Mouse (Mus musculus): ENCODE data around the gene Mcoln1. TPM values are rescaled to one million over a fixed set of nuclear protein-coding genes. Genes with fewer than 3 reads are reported as not detected.

The Mcoln1 gene
- total RNA-seq, 1 experiment from 2014 or later, result 26.1 TPM

DNA sequence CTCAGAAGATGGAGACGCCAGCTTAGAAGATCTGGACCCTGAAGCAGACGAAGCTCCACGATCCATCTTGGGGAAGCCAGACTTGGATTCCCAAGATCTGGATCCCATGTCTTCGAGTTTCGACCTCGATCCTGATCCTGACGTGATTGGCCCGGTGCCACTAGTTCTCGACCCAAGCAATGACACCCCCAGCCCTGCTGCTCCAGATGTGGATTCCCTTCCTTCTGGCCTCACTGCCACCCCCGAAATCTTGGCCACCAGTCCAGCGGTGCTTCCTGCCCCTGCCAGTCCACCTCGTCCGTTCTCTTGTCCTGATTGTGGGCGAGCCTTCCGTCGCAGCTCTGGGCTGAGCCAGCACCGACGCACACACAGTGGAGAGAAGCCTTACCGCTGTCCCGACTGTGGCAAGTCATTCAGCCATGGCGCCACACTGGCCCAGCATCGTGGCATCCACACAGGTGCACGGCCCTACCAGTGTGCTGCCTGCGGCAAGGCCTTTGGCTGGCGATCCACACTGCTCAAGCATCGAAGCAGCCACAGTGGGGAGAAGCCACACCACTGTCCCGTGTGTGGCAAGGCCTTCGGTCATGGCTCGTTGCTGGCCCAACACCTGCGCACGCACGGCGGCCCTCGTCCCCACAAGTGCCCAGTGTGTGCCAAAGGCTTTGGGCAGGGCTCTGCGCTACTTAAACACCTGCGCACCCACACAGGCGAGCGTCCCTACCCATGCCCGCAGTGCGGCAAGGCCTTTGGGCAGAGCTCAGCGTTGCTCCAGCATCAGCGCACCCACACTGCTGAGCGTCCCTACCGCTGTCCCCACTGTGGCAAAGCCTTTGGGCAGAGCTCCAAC, 4.5 kb upstream of the Mcoln1 start:
- ATAC-seq (replicated peaks; ENCODE audit: low read depth, poor library complexity, severe bottlenecking), result no peak

DNA sequence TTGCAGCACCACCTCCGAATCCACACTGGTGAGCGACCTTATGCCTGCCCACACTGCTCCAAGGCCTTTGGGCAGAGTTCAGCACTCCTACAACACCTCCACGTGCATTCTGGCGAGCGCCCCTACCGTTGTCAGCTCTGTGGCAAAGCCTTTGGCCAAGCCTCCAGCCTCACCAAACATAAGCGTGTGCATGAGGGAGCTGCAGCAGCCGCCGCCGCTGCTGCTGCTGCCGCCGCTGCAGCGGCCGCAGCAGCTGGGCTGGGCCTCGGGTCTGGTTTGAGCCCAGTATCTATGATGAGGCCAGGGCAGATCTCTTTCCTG, 3.9 kb upstream of the Mcoln1 start:
- ATAC-seq (replicated peaks; ENCODE audit: low read depth, poor library complexity, severe bottlenecking), result no peak

DNA sequence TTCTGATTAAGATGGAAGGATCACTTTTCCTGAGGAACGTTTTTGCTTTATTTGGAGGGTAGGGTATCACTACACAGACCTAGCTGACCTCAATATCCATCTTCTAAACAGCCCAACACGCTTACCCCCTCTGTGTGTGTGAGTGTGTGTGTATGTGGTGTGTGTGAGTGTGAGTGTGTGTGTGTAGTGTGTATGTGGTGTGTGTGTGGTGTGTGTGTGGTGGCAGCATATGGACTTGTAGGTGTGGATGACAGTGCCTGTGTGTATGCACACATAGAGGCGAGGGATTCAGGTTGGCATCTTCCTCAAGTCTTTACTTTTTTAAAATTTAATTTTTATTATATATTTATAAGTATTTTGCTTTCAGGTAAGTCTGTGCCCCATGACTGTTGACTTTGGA, 1.7 kb upstream of the Mcoln1 start:
- ATAC-seq (replicated peaks; ENCODE audit: low read depth, poor library complexity, severe bottlenecking), result no peak

DNA sequence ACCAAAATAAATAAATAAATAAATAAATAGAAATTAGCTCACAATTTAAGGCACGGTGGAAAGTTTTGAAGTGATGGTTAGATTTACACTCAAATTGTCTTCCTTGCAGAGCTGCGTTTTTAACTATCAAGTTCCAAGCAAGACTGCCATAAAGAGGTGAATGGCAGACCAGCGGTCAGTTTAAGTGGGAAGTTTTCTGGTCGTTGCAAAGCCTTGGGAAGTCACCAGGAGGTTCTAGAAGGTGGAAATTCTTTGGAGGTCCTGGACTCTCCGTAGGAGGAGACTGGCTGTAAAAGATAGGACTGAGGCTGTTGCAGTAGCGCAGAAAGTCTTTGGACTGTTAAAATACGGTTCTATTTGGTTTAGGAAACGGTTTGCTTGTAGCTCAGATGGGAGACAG, 506 bp upstream of the Mcoln1 start:
- ATAC-seq (replicated peaks; ENCODE audit: low read depth, poor library complexity, severe bottlenecking), result peak; percentile 20

DNA sequence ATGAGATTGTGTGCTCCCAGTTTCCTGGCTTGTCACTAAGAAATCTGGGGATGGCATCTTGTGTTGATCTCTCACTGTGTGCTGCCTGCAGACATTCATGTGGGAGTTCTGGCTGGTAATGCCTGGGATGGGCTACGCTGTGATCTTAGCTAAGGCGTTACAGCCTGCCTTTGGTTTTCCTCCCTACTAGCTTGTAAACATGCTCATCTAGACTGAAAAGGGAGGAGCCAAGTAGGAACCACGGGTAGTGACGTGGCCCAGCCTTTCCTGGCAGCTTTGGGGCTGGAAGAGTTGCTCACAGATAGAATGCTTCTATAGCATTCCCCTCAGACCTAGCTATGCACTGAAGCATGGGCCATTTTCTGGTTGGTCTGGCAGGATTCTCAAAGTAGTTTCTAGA, 2.0 kb downstream of the Mcoln1 start:
- ATAC-seq (replicated peaks; ENCODE audit: low read depth, poor library complexity, severe bottlenecking), result no peak

DNA sequence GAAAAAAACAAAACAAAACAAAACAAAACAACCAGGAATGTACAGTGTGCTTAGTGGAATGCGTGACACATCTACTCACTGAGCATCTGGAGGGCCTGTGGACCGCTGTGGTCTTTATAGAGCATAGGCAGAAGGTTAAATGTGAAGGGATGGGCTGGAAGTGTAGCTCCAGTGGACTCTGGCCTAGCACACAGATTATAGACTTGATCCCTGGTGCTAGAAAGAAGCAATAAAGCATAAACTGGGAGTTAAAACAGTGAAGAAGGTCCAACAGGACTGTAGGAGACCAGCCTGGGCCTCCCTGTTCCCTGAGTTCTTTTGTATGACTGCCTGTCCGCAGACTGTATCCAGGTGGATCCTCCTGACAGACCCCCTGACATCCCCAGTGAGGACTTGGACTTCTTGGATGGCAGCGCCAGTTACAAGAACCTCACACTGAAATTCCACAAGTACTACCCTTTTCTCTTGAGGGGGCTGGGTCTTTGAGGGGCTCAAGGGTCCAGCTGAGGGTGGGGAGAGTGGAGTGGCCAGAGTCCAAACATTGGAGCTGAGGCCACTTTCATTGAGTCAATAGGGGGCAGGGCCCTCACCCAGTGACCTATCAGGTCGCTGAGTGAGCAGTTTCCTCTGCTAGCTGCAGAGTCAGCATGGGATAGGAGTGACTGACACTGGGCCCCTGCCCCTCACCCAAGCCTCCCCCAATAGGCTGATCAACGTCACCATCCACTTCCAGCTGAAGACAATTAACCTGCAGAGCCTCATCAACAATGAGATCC, 7.9 kb downstream of the Mcoln1 start:
- ATAC-seq (replicated peaks; ENCODE audit: low read depth, poor library complexity, severe bottlenecking), result no peak

DNA sequence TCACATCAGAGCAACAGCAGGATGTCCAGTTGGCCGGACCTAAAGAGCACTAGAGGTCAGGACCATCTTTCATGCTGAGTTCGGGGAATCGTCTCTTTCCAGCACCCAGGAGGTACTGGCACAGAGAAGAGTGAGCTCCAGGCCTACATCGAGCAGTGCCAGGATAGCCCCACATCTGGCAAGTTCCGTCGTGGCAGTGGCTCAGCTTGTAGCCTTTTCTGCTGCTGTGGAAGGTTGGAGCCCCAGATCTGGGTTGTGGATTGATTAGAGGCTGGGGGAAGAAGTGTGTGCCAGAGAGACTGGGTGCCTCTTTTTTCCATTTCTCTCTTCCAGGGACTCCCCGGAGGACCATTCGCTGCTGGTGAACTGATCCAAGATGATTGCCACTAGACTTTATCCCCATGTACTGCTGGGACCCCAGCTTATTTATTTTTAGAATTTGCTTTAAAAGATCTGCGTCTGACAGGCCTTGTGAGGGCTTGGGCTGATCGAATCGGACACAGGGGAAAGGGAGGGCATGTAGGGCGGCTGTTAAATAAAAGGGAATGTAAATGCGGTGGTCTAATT, 14.5 kb downstream of the Mcoln1 start:
- no peak for ATAC-seq (replicated peaks; ENCODE audit: low read depth, poor library complexity, severe bottlenecking)

DNA sequence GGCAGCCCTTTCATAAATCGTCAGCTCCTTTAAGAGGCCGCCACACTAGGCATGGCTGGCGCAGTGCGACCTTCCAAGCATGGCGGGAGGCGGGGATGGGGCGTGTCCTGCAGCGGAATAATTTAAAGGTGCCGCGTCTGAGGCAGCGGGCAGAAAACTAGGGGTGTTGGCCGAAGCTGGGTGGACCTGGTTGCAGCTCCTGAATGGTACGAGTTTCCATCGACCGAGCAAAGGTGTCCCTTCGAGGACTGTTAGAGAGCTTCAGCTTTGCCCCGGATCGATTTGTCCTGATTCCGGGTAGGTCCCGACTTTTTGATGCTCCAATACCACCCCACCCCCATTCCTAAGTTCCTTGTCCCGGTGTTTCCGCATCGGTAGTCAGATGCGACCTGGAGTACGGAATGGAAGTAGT, 15.0 kb downstream of the Mcoln1 start, which contains the start of gene Pnpla6:
Gene Pnpla6 (plus strand): TSS at position 125 of the 412 bp plus-strand sequence.
- ATAC-seq (replicated peaks; ENCODE audit: low read depth, poor library complexity, severe bottlenecking), result peak; percentile 70

DNA sequence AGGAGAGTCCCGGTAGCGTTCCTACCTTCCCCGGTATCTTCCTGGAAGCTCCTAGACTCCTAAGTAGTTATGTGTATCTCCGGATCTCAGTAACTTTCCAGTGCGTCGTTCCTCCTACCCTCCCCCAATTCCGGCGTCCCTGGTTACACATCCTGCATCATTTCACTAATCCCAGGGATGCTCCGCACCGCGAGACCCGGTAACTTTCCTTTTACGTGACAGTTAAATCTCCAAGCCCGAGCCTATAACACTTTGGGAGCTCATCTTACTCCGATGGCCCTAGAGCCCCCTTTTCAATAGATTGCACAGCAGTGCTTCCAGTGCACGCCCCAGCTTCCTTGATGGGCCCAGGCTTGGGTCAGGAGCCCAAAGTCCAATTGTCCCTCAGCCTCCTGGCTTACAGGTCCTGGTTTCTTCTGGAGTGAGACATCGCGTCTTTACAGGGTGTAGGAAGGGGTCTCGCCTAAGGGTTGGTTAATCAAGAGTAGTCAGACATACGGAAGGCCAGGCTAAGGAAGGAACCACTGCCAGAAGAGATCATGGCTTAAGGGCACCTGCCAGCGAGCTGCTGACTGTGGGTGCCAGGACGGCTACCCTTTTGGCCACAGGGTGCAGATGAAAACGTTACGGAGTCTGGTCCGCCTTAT, 15.6 kb downstream of the Mcoln1 start:
- peak; percentile 6 for ATAC-seq (replicated peaks; ENCODE audit: low read depth, poor library complexity, severe bottlenecking)

DNA sequence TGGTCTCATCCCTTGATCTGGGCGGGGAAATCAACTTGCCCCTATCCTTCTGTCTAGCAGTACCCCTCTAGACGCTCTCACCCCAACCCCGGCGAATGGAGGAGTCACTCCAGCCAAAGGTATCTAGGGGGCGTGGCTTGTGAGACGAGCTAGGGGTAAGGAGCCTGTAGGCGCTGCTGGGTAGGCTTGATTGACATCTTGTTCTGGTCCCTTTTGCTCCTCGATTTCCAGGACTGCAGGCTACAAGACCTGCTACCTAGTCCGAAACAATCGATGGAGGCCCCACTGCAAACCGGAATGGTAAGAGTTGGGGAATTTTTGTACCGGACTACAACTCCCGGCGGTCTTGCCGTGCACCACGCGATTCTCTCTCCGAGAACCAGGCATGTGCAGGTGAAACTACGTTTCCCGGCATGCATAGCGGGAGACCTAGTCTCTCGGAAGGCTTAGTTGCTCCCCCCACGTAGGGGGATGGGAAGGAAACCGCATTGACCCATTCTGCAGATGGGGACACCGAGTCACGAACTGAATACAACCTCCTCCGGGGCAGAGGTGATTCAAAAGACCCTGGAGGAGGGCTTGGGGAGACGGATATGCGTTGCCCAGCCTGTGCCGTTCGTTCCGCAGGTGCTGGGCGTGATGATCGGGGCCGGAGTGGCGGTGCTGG, 16.3 kb downstream of the Mcoln1 start:
- peak; percentile 80 for ATAC-seq (replicated peaks; ENCODE audit: low read depth, poor library complexity, severe bottlenecking)

DNA sequence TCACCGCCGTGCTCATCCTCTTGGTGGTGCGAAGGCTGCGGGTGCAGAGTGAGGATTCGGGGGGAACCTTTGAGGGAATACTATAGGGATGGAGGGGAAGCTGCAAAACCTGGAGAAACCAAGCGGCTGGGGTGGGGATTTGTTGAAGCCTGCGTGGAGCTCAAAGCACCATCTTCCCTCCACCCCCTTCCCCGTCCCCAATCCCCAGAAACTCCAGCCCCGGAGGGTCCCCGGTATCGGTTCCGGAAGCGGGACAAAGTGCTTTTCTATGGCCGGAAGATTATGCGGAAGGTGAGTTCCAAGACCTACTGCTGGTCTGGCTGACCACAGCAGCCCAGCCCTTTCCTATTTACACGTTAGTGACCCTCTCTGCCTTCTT, 16.8 kb downstream of the Mcoln1 start:
- peak; percentile 6; the same call in 1 of the 2 replicates for ATAC-seq (replicated peaks; ENCODE audit: low read depth, poor library complexity, severe bottlenecking)

DNA sequence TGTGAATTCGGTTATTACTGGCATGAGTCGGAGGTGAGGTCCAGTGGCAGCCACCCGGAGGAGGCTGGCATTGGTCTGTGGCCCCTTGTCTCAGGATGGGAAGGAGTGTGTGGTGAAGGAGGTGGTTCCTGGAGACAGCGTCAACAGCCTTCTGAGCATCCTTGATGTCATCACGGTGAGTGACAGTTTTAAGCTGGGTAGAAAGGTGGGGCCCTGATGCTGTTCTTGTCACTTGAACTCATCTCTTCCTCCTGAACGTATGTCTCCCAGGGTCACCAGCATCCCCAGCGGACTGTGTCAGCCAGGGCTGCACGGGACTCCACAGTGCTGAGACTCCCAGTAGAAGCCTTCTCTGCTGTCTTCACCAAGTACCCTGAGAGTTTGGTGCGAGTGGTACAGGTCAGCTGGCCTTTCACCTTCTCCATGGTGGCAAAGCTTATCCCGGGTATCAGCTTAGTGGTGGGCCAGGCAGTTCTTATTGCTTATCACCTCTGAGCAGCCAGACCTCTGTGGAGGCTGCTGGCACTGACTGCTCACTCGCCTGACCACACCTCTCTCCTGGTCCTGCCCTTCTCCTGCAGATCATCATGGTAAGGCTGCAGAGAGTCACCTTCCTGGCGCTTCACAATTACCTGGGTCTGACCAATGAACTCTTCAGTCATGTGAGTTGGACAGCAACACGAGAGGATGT, 21.9 kb downstream of the Mcoln1 start:
- ATAC-seq (replicated peaks; ENCODE audit: low read depth, poor library complexity, severe bottlenecking), result peak; percentile 88

DNA sequence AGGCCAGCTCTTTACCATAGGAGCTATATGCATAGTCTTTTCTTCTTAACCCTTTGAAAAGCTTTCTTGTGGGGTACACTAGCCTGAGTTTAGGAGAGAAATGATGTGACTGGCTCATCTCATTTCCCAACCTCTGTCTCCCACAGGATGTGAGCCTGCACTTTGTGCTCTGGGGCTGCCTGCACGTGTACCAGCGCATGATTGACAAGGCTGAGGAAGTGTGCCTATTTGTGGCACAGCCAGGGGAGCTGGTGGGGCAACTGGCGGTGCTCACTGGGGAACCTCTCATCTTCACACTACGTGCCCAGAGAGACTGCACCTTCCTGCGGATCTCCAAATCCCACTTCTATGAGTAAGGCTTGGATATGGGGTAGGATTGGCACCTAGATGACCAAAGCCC, 30.6 kb downstream of the Mcoln1 start:
- ATAC-seq (replicated peaks; ENCODE audit: low read depth, poor library complexity, severe bottlenecking), result peak; percentile 52; the same call in 1 of the 2 replicates

DNA sequence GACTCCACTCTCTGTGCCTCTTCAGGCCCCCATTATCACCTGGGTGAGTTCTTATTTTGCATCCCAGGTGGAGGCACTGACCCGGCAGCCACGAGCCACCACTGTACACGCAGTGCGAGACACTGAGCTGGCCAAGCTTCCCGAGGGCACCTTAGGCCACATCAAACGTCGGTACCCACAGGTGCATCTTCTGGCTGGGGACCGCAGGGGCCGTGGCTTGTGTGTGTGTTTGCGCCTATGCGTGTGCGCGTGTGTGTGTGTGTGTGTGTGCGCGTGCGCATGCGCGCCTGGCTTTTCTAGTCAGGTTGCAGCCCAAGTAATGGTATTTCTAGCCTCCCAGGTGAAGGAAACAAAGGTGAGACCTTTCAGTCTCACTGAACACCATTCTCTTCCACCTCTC, 31.7 kb downstream of the Mcoln1 start:
- no peak for ATAC-seq (replicated peaks; ENCODE audit: low read depth, poor library complexity, severe bottlenecking)

DNA sequence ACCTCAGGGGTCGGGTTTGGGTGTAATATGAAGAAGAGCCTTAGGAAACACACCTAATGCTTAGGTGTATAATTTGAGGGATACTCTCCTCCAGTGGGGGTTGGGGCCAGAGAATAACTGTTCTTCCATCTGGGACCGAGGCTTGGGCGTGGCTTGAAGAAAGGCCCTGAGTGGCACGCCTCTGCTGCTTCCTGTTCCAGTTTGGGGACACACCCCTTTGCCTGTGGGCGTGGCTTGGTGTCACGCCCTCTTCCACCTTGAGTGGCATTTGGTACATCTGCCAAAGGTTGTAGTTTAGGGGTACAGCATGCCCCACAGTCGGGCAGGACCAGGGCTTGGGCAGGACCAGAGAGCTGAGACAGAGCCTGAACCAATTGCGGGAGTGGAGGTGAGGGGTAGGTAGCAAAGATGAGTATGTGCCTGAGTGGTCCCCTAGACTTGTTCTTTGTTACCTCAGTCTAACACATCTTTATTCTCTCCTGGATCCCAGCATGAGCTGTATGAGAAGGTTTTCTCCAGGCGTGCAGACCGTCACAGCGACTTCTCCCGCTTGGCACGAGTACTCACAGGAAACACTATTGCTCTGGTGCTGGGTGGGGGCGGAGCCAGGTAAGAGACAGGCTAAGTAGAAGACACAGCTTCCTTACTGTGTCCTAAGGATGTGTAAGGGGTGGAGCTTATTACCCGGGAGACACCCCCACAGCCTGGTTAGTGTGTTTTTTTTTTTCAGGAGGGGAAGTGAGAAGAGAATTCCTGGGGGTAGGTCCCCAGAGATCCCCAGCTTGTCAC, 36.0 kb downstream of the Mcoln1 start:
- ATAC-seq (replicated peaks; ENCODE audit: low read depth, poor library complexity, severe bottlenecking), result peak; percentile 80

DNA sequence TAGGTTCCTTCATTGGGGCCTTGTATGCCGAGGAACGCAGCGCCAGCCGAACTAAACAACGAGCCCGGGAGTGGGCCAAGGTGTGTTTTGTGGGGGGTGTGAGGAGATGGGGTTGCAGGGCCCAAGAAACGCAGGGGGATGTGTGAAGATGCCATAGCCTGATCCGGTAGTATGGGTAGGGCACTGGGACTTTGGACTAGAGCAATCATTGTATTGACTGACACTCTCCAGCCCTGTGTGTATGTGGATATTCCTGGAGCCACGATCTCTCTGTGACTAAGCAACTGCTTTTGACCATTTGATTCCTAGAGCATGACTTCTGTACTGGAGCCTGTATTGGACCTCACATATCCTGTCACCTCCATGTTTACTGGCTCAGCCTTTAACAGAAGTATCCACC, 36.7 kb downstream of the Mcoln1 start:
- no peak for ATAC-seq (replicated peaks; ENCODE audit: low read depth, poor library complexity, severe bottlenecking)

DNA sequence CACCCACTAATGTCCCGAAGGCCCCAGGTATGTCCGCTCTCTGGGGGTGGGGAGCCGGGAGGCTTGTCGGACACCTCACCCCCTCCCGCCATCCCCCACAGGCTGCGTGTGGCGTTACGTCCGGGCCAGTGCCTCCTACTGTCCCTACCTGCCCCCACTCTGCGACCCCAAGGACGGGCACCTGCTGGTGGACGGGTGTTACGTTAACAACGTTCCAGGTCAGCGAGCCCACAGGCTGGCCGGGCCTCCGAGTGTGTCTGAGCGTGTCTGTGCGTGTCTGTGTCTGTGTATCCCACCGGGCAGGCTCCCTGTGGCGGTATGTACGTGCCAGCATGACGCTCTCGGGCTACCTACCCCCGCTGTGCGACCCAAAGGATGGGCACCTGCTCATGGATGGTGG, 37.4 kb downstream of the Mcoln1 start:
- ATAC-seq (replicated peaks; ENCODE audit: low read depth, poor library complexity, severe bottlenecking), result no peak

DNA sequence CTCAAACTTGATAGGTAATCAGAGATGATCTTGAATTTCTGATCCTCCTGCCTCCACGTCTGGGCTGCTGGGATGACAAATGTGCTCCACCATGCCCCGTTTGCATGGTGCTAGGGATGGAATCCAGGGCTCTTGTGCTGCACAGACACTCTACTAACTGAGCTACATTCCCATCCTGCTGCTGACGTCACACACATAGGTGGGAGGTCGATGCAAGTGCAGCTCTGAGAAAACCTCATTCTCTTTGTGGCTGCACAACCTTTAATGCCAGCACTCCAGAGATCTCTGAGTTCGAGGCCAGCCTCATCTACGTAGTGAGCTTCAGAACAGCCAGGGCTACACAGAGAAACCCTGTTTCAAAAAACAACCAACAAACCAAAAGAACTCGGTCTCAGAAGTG, 38.9 kb downstream of the Mcoln1 start:
- ATAC-seq (replicated peaks; ENCODE audit: low read depth, poor library complexity, severe bottlenecking), result no peak

DNA sequence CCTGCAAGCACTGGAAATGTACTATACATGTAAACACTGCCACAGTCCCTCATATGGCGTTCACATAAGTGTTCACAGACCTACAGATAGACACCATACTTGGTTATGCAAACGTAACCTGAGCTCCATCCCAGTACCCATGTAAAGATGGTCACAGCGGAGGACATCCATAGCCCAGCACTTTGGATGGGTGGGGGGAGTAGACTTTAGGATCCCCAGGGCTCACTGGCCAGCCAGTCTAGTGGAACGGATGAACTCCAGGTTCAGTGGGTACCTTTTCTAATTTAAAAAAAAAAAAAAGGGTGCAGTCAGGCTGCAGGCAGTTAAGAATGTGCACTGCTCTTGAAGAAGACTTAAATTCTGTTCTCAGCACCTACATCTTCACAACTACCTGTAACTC, 39.8 kb downstream of the Mcoln1 start:
- ATAC-seq (replicated peaks; ENCODE audit: low read depth, poor library complexity, severe bottlenecking), result no peak

All from common myeloid progenitor, adult 5-6 weeks (primary cell).